Mouse (Mus musculus) heart, embryonic 16.5 days (tissue): ENCODE measurements around the gene Jag1. TPM values are rescaled to one million over a fixed set of nuclear protein-coding genes. Genes with fewer than 3 reads are reported as not detected.

Experiments
- ATAC-seq: fragments of 200-750 bp; cut with Nextera tagmentation; replicated peaks from 2 replicates; pipeline ENCODE4 v1.8.0; 2017; ENCODE audit warnings: moderate number of reproducible peaks; ENCODE audit not compliant: insufficient read depth, low FRiP score; ENCODE audit errors: extremely low read depth
- H3K27ac ChIP-seq: fragments of 300-500 bp; sonication (generic); 2 replicates; pipeline ENCODE4 v1.5.1; 2014; ENCODE audit warnings: mild to moderate bottlenecking, low read length, control low read depth, moderate library complexity
- H3K27me3 ChIP-seq: fragments of 300-500 bp; sonication (generic); 2 replicates; pipeline ENCODE4 v1.6.1; 2014; ENCODE audit warnings: low read length, mixed read lengths; ENCODE audit not compliant: control insufficient read depth, insufficient read depth
- H3K36me3 ChIP-seq: fragments of 300-500 bp; sonication (generic); 2 replicates; pipeline ENCODE4 v1.6.1; 2014; ENCODE audit not compliant: control insufficient read depth, insufficient read depth
- H3K4me1 ChIP-seq: fragments of 300-500 bp; sonication (generic); 2 replicates; pipeline ENCODE4 v1.6.1; 2014; ENCODE audit warnings: low read length, mixed read lengths; ENCODE audit not compliant: control insufficient read depth, insufficient read depth
- H3K4me2 ChIP-seq: fragments of 300-500 bp; sonication (generic); 2 replicates; pipeline ENCODE4 v1.6.1; 2014; ENCODE audit warnings: low read depth, mild to moderate bottlenecking, control low read depth, low read length
- H3K4me3 ChIP-seq: fragments of 300-500 bp; sonication (generic); 2 replicates; pipeline ENCODE4 v1.5.1; 2014; ENCODE audit warnings: mild to moderate bottlenecking, control low read depth, low read length
- H3K9ac ChIP-seq: fragments of 300-500 bp; sonication (generic); 2 replicates; pipeline ENCODE4 v1.6.1; 2014; ENCODE audit warnings: low read length, control low read depth
- H3K9me3 ChIP-seq: fragments of 300-500 bp; sonication (generic); replicated peaks from 2 replicates; pipeline ENCODE4 v1.6.1; 2016; ENCODE audit warnings: low read length; ENCODE audit not compliant: control insufficient read depth
- WGBS: fragments of 180-500 bp; shearing (Covaris S2); extraction: QIAGEN DNeasy Blood & Tissue Kit; methylation state at CpG from one replicate; pipeline ENCODE4 v1.1.7; 2014; 5-methylcytosine and 5-hydroxymethylcytosine counted together
- polyA plus RNA-seq: library from polyadenylated mRNA; unstranded; fragments of >200 nt; fragmentation: Nextera tagmentation; extraction: Ambion mirVana; gene quantifications from 2 replicates; pipeline ENCODE4 v1.2.1, GENCODE M21; 2015

Jag1 gene
- polyA plus RNA-seq, 1 experiment from 2014 or later: 9.9 TPM

DNA sequence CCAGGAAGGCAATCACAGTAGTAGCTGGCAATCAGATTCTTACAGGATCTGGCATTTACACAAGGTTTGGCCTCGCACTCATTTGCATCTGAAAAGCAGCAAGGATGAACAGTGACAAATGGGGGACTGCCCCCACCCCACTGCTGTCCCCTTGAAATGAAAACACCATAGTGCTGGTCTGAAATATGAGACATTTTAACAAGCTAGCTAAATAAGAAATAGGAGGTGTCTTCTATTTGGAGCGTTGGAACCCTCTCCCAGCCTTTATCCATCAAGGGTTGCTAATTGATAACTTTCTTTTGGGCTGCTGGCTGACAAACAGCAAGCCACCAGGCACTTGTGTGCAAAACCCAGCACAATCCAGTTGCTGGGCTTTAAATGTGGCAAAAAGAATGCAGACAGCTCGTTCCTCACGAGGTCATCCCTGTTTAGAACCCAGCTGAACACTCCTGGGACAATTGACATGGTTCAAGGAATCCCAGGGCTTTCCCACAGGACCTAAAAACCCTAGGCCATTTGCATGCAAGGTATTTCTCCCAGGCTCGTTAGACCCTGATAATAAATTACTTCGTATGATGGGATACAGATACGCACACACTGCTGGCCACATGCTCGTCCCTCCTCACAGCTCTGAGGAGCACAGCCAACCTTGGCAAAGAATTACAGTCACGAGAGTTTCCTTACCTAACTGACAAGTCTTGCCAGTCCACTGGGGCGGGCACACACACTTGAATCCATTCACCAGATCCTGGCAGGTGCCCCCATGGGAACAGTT, 23.7 kb downstream of the Jag1 start:
- Histone ChIP-seq H3K27ac (no peak overlapping the region), H3K36me3 (peaks cover 45% of the 10 kb centered on the region), H3K27me3 (no peaks in the 10 kb centered on the region), H3K9me3 (no peaks in the 10 kb centered on the region), H3K4me2 (no peak overlapping the region), H3K4me1 (no peaks in the 10 kb centered on the region; the same call in 1 of the 2 replicates), H3K4me3 (no peak overlapping the region), H3K9ac (no peak overlapping the region)
- 53% methylated on average over 10 of the region's 10 CpGs for WGBS
- no peak for ATAC-seq

DNA sequence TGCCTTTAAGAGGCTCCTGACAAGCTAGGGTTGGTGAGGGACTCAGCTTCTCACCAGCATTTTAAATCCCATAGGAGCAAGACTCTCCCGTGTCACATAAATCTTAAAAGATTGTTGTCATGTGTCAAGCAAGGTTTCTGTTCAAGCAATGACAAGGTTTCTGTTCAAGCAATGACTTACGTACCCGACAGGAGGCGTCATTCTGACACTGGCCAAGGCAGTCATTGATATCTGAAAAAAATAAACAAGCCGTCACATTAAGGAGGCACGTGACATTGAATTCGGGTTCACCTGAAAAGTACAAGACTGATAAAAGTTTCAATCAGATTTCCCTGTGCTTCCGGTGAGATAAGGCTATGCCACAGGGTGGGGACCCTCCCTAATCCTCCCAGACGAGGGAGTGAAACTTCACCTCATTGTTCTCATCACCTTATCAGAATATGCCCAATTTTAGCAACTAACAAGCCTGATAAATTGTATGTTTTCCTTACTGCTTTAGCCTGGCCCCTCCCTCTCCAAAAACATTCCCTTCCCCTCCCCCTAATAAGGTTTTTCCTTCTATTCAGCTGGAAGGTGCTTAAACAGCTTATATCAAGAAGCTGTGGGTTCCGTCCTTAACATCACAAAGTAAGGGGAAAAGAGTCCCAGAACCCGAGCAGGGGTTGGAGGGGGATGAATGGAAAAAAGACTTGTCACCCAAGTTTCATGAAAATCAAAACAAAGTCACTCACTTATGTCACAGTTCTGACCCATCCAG, 24.5 kb downstream of the Jag1 start:
- Histone ChIP-seq H3K4me1 (no peaks in the 10 kb centered on the region; the same call in 1 of the 2 replicates), H3K4me3 (no peak overlapping the region), H3K27ac (no peak overlapping the region), H3K9me3 (no peaks in the 10 kb centered on the region), H3K27me3 (no peaks in the 10 kb centered on the region), H3K36me3 (peaks cover 52% of the 10 kb centered on the region), H3K4me2 (no peak overlapping the region), H3K9ac (no peak overlapping the region)
- WGBS: 57% methylated on average over 11 of the region's 11 CpGs
- ATAC-seq: no peak

DNA sequence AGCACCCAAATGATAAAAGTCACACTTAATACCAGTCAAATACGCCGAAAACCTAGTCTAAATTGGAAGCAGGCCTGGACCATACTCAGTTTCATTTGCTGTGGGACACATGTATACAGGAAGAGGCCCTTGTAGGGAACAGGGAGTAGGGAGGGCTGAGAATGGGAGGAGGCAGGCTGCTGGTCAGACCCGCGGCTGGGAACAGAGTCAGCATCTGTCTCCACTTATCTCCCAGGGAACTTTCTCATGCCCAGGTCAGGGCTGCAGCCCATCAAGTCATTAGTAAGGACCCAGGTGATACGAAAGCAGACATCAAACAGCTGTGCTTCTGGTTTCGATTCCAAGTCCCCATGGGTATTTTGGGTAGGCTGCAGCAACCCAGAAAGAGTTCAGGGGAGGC, 28.7 kb downstream of the Jag1 start:
- WGBS: 62% methylated on average over 6 of the region's 6 CpGs
- Histone ChIP-seq H3K27me3 (no peaks in the 10 kb centered on the region), H3K4me2 (no peak overlapping the region), H3K27ac (no peak overlapping the region), H3K4me3 (no peak overlapping the region), H3K9me3 (no peaks in the 10 kb centered on the region), H3K9ac (no peak overlapping the region), H3K4me1 (no peaks in the 10 kb centered on the region; the same call in 1 of the 2 replicates), H3K36me3 (peaks cover 54% of the 10 kb centered on the region)
- ATAC-seq: no peak

DNA sequence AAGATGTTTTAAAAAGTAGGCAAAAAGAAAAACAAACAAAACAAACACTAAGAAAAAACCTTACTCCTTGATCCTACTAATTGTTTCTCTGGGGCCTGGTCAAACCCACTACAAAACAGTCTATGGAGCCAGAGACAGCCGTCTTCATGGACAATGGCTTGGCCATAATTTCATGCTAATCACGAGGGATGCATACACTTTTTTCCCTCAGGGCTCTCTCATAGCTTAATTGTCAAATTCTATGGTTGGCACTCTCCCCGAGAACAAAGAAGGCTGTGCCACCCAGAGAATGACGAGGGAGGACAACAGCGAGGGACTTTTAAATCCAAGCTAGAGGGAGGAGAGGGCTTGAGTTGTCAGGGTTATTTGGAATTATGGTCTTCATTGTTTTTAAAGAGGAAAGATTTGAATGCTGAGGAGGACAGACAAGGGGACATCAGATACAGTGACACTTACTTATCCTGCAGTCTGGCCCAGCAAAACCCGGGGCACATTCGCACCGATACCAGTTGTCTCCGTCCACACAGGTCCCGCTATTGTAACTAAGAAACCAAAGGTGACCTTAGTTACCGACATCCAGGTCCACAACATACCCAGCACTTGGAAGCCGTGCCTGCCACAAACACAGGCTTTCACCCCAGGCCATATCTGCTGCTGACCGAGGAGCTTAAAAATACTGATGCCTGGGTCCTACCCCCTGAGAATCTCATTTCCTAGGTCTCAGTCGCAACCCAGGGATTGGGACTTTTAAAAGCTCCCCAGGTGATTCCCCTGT, 29.6 kb downstream of the Jag1 start:
- Histone ChIP-seq H3K27ac (no peak overlapping the region), H3K9me3 (no peaks in the 10 kb centered on the region), H3K27me3 (no peaks in the 10 kb centered on the region), H3K4me3 (no peak overlapping the region), H3K4me1 (no peaks in the 10 kb centered on the region), H3K9ac (no peak overlapping the region), H3K4me2 (no peak overlapping the region), H3K36me3 (peaks cover 55% of the 10 kb centered on the region)
- WGBS: 88% methylated on average over 14 of the region's 14 CpGs
- no peak for ATAC-seq

DNA sequence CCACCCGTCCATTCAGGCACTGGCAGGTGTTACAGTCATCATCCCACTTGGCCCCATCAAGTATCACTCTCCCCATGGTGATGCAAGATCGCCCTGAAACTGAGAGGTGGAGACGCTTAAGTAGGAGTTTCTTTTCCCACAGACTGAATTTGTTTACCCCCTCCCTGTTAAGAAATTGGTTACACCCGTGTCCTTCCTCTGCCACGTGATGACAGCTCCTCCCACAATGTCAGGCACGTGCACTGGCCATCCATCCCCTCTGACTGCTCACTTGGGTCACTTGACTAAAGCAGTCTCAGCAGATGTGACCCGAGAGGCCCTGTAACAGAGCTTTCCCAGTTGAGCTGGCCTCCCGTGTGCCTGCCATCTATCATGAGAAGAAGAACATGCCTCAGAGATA, 31.2 kb downstream of the Jag1 start:
- 46% methylated on average over 8 of the region's 8 CpGs for WGBS
- Histone ChIP-seq H3K4me2 (no peak overlapping the region), H3K4me1 (peaks cover 7% of the 10 kb centered on the region), H3K9ac (no peak overlapping the region), H3K27ac (no peak overlapping the region), H3K36me3 (peaks cover 43% of the 10 kb centered on the region), H3K4me3 (no peak overlapping the region), H3K27me3 (no peaks in the 10 kb centered on the region), H3K9me3 (no peaks in the 10 kb centered on the region)
- no peak for ATAC-seq

DNA sequence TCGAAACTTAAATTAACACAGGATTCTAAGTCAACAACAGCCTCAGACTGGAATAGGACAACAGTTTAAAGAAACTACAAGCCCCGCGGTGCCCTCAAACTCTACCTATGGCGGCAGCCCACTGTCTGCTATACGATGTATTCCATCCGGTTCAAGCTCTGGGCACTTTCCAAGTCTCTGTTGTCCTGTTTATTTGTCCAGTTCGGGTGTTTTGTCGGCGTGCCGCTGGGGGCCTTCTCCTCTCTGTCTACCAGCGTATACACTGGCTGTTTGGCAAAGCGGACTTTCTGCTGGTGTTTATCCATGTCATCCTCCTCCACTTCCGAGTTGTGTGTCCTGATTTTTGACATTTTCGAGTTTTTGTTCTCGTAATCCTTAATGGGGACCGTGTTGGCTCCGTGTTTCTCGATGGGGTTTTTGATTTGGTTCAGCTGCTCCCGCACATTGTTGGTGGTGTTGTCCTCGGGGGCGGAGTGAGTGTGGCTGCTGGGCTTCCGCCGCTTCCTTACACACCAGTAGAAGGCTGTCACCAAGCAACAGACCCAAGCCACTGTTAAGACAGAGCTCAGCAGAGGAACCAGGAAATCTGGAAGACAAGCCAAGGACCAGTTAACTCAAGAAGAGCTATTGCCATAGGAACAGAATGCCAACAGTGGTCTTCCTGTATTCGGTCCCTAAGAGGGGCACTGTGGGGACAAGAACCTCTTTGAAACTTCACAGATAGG, 33.4 kb downstream of the Jag1 start:
- WGBS: 84% methylated on average over 24 of the region's 24 CpGs
- no peak for ATAC-seq
- Histone ChIP-seq H3K9me3 (no peaks in the 10 kb centered on the region), H3K27ac (no peak overlapping the region), H3K27me3 (no peaks in the 10 kb centered on the region), H3K4me2 (no peak overlapping the region), H3K4me1 (peaks cover 14% of the 10 kb centered on the region), H3K9ac (no peak overlapping the region), H3K4me3 (no peak overlapping the region), H3K36me3 (peaks cover 35% of the 10 kb centered on the region)

DNA sequence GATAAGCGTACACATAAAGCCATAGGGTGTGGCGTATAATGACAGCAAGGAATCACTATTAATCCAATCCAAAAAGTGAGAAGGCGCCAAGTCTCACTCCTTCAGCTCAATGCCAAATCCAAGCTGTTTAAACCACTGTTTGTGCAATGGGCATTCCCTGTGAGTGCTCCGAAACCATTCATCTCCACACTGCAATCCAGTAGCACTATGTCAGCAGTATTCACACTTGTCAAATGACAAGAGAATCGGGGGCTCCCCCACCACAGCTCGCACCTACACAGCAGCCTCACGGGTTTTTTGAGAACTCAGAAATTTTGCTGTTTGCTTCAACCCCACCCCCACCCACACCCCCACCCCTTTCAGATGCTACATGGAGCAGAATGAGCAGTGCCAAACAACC, 35.4 kb downstream of the Jag1 start:
- H3K27ac ChIP-seq: no peak overlapping the region
- no peak for ATAC-seq
- H3K36me3 ChIP-seq: peaks cover 24% of the 10 kb centered on the region
- no peak overlapping the region for H3K4me2 ChIP-seq
- no peak overlapping the region for H3K9ac ChIP-seq
- no peaks in the 10 kb centered on the region for H3K9me3 ChIP-seq
- no peak overlapping the region for H3K4me3 ChIP-seq
- H3K27me3 ChIP-seq: no peaks in the 10 kb centered on the region
- H3K4me1 ChIP-seq: peaks cover 14% of the 10 kb centered on the region
- WGBS: 79% methylated on average over 7 of the region's 7 CpGs

DNA sequence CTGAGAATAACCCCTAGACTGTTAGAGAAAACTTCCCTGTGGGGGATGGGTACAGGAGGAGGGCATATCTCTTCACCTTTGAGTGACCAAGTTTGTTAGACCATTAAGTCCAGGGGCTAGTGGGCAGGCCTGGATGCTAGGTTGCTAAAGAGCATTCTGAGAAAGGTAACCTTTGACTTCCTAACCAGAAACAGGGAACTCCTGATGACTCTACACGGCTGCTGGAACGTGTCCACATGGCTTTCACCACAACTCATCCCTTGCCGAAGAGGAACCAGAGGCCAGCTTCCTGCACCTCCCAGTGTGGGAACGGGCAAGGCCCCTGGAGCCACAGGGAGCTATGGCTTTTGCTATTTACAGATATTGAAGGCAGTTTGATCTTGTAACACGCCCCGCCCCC, 36.0 kb downstream of the Jag1 start:
- WGBS: 36% methylated on average over 6 of the region's 6 CpGs
- H3K4me3 ChIP-seq: no peak overlapping the region
- no peak overlapping the region for H3K4me2 ChIP-seq
- no peak overlapping the region for H3K9ac ChIP-seq
- H3K36me3 ChIP-seq: peaks cover 24% of the 10 kb centered on the region
- H3K27me3 ChIP-seq: no peaks in the 10 kb centered on the region
- no peaks in the 10 kb centered on the region for H3K9me3 ChIP-seq
- peaks cover 14% of the 10 kb centered on the region for H3K4me1 ChIP-seq
- peak overlapping the region; percentile 27; the same call in 1 of the 2 replicates for H3K27ac ChIP-seq
- no peak for ATAC-seq
